Mouse (Mus musculus) hindbrain, embryonic 14.5 days (tissue): ENCODE measurements around the gene Gm49396. TPM values are rescaled to one million over a fixed set of nuclear protein-coding genes. Genes with fewer than 3 reads are reported as not detected.

Experiments
- ATAC-seq: fragments of 200-750 bp; cut with Nextera tagmentation; 2 replicates; pipeline ENCODE4 v1.8.0; 2017; ENCODE audit warnings: moderate number of reproducible peaks, mild to moderate bottlenecking, moderate TSS enrichment, moderate library complexity; ENCODE audit not compliant: low FRiP score
- DNase-seq: peaks from one replicate; pipeline ENCODE4 v3.0.0-alpha.2; 2015; ENCODE audit warnings: low spot score
- H3K27ac ChIP-seq: fragments of 300-500 bp; sonication (generic); 2 replicates; pipeline ENCODE4 v1.5.1; 2014; ENCODE audit warnings: mild to moderate bottlenecking, moderate library complexity
- H3K27me3 ChIP-seq: fragments of 300-500 bp; sonication (generic); 2 replicates; pipeline ENCODE4 v1.6.1; 2014; ENCODE audit warnings: mild to moderate bottlenecking, low read length, mixed read lengths; ENCODE audit not compliant: control insufficient read depth, insufficient read depth
- H3K36me3 ChIP-seq: fragments of 300-500 bp; sonication (generic); replicated peaks from 2 replicates; pipeline ENCODE4 v1.6.1; 2014; ENCODE audit not compliant: control insufficient read depth, insufficient read depth
- H3K4me1 ChIP-seq: fragments of 300-500 bp; sonication (generic); replicated peaks from 2 replicates; pipeline ENCODE4 v1.6.1; 2014; ENCODE audit warnings: antibody characterized with exemption, low read length, mixed read lengths; ENCODE audit not compliant: control insufficient read depth, insufficient read depth
- H3K4me2 ChIP-seq: fragments of 300-500 bp; sonication (generic); replicated peaks from 2 replicates; pipeline ENCODE4 v1.6.1; 2014; ENCODE audit warnings: mild to moderate bottlenecking, moderate library complexity
- H3K4me3 ChIP-seq: fragments of 300-500 bp; sonication (generic); replicated peaks from 2 replicates; pipeline ENCODE4 v1.5.1; 2014; ENCODE audit warnings: mild to moderate bottlenecking, low read length
- H3K9ac ChIP-seq: fragments of 300-500 bp; sonication (generic); 2 replicates; pipeline ENCODE4 v1.6.1; 2014
- H3K9me3 ChIP-seq: fragments of 300-500 bp; sonication (generic); 2 replicates; pipeline ENCODE4 v1.6.1; 2016; ENCODE audit warnings: low read length; ENCODE audit not compliant: control insufficient read depth
- WGBS: fragments of 180-500 bp; shearing (Covaris S2); extraction: QIAGEN DNeasy Blood & Tissue Kit; methylation state at CpG from one replicate; pipeline ENCODE4 v1.1.7; 2014; 5-methylcytosine and 5-hydroxymethylcytosine counted together
- polyA plus RNA-seq: library from polyadenylated mRNA; unstranded; fragments of >200 nt; fragmentation: Nextera tagmentation; extraction: Ambion mirVana; gene quantifications from 2 replicates; pipeline ENCODE4 v1.2.1, GENCODE M21; 2014

The Gm49396 gene
- polyA plus RNA-seq, 1 experiment from 2014 or later, result 6.5 TPM

DNA sequence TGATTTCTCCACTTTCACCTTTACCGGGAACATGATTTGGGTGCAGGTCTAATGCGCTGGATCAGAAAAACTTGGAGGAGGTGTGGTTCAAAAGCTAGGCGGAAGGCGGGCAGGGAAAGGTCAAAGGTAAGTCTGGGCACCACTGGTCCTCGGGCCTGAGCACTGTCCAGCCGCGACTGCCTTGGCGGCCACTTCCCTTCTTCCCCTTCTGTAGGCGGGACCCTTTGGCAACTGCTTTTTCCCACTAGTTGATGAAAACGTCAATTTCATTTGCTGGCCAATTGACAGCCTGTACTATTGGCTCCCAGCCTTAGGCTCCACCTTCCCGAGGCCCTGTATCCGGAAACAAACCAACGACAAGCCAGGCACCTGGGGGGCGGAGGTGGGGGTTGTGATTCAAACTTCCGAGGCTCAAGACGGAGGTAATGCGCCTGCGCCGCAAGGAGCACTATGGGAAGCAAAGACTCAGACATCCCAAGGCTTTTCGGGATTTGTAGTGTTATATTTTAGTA, 3.6 kb upstream of the Gm49396 start, which contains the start of gene Lin37:
Gene Lin37, minus strand, starts transcription at position 396 of the 512 bp plus-strand sequence.
- peak within 1 kb of the TSS; percentile 62 for H3K4me3 ChIP-seq
- peaks cover 28% of the 10 kb centered on the region for H3K36me3 ChIP-seq
- H3K9me3 ChIP-seq, result no peaks in the 10 kb centered on the region
- WGBS, result under 1% methylated on average over 20 of the region's 20 CpGs
- ATAC-seq (peak; percentile 91), DNase-seq (peak; percentile 96)
- peaks cover 27% of the 10 kb centered on the region for H3K4me1 ChIP-seq
- peak within 1 kb of the TSS; percentile 65 for H3K27ac ChIP-seq
- H3K9ac ChIP-seq, result peak within 1 kb of the TSS; percentile 82
- no peaks in the 10 kb centered on the region for H3K27me3 ChIP-seq
- peak within 1 kb of the TSS; percentile 99 for H3K4me2 ChIP-seq

DNA sequence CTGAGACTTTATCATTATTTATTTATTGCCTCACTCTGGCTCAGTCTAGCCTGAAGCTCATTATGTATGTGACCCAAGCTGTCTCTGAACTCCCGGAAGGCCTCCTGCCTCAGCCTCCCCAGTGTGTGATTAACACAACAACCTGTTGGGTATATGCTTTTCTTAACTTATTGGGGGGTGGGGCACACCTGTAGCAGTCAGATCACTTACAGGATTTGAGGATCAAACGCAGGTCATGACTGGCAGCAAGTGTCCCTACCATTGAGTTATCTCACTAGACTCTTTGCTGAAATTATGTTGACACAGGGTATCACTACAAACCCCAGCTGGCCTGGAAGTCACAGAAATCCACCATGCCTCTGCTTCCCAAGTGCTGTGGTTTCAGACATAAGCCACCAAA, 2.8 kb upstream of the Gm49396 start:
- peak overlapping the region; percentile 65 for H3K27ac ChIP-seq
- no peak overlapping the region for H3K9ac ChIP-seq
- peak overlapping the region; percentile 62; the same call in 1 of the 2 replicates for H3K4me3 ChIP-seq
- no peaks in the 10 kb centered on the region for H3K9me3 ChIP-seq
- no peak for DNase-seq
- WGBS, result 64% methylated on average over 2 of the region's 2 CpGs
- no peak for ATAC-seq
- peaks cover 25% of the 10 kb centered on the region for H3K36me3 ChIP-seq
- H3K4me1 ChIP-seq, result peaks cover 27% of the 10 kb centered on the region
- H3K4me2 ChIP-seq, result peak overlapping the region; percentile 99; the same call in 1 of the 2 replicates
- no peaks in the 10 kb centered on the region for H3K27me3 ChIP-seq

DNA sequence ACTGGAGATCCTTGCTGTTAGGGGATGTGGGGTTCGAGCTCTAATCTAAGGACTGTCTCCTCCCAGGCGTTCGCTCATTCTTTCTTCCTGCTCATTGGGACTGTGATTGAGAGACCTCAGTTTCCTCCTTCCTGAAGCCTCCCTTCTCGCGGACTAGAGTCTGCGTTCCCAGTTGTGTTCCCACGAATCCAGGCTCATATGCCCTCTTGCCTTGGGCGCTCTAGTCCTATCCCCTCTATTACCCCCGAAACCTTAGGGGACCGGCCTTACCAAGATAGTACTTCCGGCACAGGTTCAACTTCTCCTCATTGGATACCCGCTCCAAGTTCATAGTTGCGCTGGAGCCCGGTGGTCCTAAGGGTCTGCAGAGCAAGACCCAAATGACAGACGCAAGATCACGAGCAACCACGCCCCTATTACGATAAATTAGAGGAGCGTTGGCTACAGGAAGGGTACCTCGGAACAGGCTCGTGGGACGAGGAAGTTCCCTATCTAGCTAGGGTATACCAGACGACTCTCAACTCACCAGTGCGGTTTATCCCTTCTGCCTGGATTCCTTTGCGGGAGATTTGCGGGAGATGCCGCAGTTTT, 523 bp upstream of the Gm49396 start:
- Histone ChIP-seq H3K9ac (peak overlapping the region; percentile 76), H3K4me3 (peak overlapping the region; percentile 68), H3K9me3 (no peaks in the 10 kb centered on the region), H3K4me1 (peaks cover 27% of the 10 kb centered on the region), H3K27ac (peak overlapping the region; percentile 58), H3K27me3 (no peaks in the 10 kb centered on the region), H3K4me2 (peak overlapping the region; percentile 62), H3K36me3 (peaks cover 27% of the 10 kb centered on the region)
- ATAC-seq (peak; percentile 10; the same call in 1 of the 2 replicates), DNase-seq (no peak)
- WGBS, result 2% methylated on average over 27 of the region's 27 CpGs

DNA sequence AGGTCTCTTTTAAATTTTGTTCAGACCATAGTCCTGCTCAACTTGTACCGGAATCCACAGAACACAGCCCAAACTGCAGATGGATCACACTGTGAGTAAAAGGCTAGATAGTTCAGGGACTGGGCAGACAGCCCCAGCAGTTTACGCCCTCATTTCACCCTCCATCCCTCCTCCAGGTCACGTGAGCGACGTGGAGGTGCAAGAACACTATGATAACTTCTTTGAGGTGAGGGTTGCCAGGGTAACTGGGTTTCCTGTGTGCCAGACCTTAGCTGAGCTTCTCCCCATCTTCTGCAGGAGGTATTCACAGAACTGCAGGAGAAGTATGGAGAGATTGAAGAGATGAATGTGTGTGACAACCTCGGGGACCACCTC, 749 bp downstream of the Gm49396 start:
- Histone ChIP-seq H3K9ac (peak overlapping the region; percentile 76), H3K9me3 (no peaks in the 10 kb centered on the region), H3K4me2 (peak overlapping the region; percentile 62), H3K27me3 (no peaks in the 10 kb centered on the region), H3K4me1 (peaks cover 18% of the 10 kb centered on the region), H3K36me3 (peaks cover 38% of the 10 kb centered on the region), H3K4me3 (peak overlapping the region; percentile 68), H3K27ac (peak overlapping the region; percentile 92; the same call in 1 of the 2 replicates)
- WGBS, result 29% methylated on average over 6 of the region's 6 CpGs
- no peak for DNase-seq
- ATAC-seq, result no peak

DNA sequence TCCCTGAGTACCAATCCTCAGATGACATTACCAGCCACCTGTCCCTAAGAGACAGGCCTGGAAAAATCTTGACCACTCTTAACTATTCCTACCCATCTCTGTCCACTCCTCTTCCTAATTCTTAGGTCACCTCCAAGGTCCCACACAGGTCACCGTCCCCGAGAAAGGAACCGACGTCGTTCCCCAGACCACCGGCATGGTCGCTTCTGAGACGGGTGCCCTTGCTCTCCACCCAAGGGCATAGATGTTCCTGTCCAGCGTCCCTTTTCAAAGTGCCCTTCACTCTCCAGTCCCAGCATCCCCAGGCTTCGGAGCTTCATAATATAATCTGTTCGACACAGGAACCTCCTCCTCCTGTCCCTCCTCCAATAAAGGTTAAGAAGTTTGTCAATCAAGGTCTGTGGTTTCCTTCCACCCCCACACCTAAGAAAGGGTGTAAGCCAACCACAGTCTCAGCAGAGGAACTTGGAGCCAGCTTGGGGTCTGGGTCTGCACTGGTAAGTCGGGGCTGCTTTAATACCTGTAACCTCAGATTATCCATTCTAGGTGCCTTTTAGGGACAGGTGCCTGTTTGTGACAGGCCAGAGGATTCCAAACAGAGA, 1.9 kb downstream of the Gm49396 start, which contains the start of gene Igflr1:
Gene Igflr1, plus strand, starts transcription at position 458 of the 602 bp plus-strand sequence.
- Histone ChIP-seq H3K9ac (peak within 1 kb of the TSS; percentile 76; the same call in 1 of the 2 replicates), H3K4me2 (no peak within 1 kb of the TSS), H3K27ac (no peak within 1 kb of the TSS), H3K27me3 (no peaks in the 10 kb centered on the region), H3K36me3 (peaks cover 50% of the 10 kb centered on the region), H3K4me3 (peak within 1 kb of the TSS; percentile 68), H3K4me1 (peaks cover 12% of the 10 kb centered on the region), H3K9me3 (no peaks in the 10 kb centered on the region)
- 95% methylated on average over 12 of the region's 12 CpGs for WGBS
- DNase-seq, result no peak
- ATAC-seq, result no peak

DNA sequence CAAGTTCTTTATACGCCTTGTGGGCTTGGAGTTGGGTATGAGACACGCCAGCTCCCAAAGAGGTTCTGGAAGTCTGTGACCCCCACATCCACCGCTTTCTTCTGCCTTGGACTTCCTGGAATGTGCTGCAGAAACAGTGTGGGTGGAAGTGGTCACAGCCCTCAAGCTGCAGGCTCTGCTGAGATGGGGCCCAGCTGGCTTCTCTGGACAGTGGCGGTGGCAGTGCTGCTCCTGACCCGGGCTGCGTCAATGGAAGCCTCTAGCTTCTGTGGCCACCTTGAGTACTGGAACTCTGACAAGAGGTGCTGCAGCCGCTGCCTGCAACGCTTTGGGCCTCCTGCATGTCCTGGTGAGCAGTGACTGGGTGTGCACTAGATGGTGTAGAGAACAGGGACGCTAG, 2.9 kb downstream of the Gm49396 start:
- ATAC-seq, result no peak
- Histone ChIP-seq H3K4me2 (no peak overlapping the region), H3K27me3 (no peaks in the 10 kb centered on the region), H3K4me3 (no peak overlapping the region), H3K9me3 (no peaks in the 10 kb centered on the region), H3K27ac (no peak overlapping the region), H3K4me1 (peaks cover 12% of the 10 kb centered on the region), H3K9ac (no peak overlapping the region), H3K36me3 (peaks cover 60% of the 10 kb centered on the region)
- DNase-seq, result no peak
- 91% methylated on average over 9 of the region's 9 CpGs for WGBS

DNA sequence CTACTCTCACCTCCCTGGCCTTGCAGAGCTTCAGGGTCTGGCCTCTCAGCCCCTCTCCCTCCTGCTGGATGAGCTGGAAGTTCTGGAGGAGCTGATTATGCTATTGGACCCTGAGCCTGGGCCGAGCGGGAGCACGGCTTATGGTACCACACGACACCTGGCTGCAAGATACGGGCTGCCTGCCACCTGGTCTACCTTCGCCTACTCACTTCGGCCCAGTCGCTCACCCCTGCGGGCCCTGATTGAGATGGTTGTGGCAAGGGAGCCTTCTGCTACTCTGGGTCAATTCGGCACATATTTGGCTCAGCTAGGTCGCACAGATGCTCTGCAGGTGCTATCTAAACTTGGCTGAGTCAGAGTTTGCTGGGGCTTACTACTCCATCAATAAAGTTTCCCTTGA, 4.4 kb downstream of the Gm49396 start:
- no peak for ATAC-seq
- peaks cover 75% of the 10 kb centered on the region for H3K36me3 ChIP-seq
- H3K9me3 ChIP-seq, result no peaks in the 10 kb centered on the region
- no peak overlapping the region for H3K4me2 ChIP-seq
- no peak for DNase-seq
- H3K27ac ChIP-seq, result no peak overlapping the region
- H3K9ac ChIP-seq, result no peak overlapping the region
- 93% methylated on average over 11 of the region's 11 CpGs for WGBS
- no peak overlapping the region for H3K4me3 ChIP-seq
- H3K4me1 ChIP-seq, result peaks cover 8% of the 10 kb centered on the region
- H3K27me3 ChIP-seq, result no peaks in the 10 kb centered on the region

DNA sequence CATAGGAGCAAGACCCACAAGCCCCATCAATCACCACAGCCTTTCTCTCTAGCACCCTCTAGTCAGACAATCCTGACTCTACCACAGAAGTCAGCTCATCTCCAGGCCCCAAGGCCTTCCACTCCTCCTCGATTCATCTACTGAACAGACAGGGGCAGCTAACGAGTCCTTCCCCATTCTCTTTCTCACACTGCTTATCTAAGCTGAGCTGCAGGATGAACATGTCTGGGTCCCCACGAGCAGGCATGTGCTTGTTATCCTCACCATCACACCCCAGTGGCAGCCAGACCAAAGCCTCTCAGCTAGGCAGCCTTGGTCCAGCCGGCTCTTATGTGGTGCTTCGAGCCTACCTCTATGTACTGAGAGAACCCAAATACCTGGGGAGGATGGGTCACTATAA, 9.2 kb downstream of the Gm49396 start:
- Histone ChIP-seq H3K4me1 (no peaks in the 10 kb centered on the region), H3K27me3 (no peaks in the 10 kb centered on the region), H3K4me2 (no peak overlapping the region), H3K36me3 (peaks cover 99% of the 10 kb centered on the region), H3K4me3 (no peak overlapping the region), H3K9ac (no peak overlapping the region), H3K27ac (no peak overlapping the region), H3K9me3 (no peaks in the 10 kb centered on the region)
- WGBS, result 92% methylated on average over 5 of the region's 5 CpGs
- no peak for ATAC-seq
- no peak for DNase-seq

DNA sequence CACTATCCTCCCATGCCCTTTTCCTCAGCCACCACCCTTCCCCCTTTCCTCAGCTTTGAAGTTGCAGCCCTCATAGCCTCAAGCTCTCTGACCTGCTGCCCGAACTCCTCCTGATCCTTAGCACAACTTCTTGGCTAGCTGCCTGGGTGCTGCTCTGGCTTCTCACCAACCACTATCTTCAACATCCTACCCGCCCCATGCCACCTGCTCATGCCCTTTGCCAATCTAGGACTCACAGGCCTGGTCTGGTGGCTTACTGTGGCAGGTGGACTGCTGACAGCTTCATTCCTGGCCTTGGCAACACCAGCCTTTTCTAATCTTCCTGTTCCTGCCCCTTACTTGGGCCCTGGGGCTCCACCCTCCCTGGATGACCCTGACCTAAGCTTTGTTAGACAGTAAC, 9.8 kb downstream of the Gm49396 start:
- Histone ChIP-seq H3K36me3 (peaks cover 100% of the 10 kb centered on the region), H3K27ac (no peak overlapping the region), H3K4me3 (no peak overlapping the region), H3K9ac (no peak overlapping the region), H3K27me3 (no peaks in the 10 kb centered on the region), H3K4me1 (no peaks in the 10 kb centered on the region), H3K4me2 (no peak overlapping the region), H3K9me3 (no peaks in the 10 kb centered on the region)
- WGBS, result 83% methylated on average over 2 of the region's 2 CpGs
- no peak for DNase-seq
- ATAC-seq, result no peak
